Mouse (Mus musculus): ENCODE results near the gene Setd1b.
A peak's percentile ranks its signal among the peaks of the same experiment; 100 is the strongest.

DNA sequence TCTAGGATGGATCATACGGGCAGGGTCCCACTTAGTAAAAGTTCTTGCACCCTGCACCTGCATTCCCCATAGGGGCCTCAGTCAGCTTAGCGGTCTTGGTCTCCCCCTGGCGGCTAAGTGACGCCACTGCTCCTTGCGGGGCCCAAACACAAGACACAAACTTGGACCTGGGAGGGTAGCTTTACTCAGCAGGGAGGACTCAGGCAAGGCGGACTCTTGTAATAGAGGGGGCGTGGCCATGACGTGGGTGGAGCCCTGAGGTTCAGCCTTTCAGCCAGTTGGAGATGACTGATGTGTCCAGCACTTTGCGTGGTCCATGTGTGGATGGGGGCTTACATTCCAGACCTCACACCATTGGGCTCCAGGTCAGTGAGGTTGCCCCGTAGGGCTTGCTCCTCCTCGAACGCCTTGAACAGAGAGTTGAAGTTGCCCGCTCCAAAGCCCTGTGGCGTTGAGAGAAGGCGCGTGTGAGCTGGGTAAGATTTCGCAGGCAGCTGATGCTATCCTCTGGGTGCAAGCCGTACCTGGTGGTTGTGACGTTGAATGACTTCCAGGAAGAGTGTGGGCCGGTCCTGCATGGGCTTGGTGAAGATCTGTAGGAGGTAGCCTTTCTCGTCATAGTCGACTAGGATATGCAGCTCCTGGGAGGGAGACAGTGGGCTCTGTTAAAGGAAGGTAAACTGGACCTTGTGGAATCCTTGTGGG lies 29.8 kb downstream of the Setd1b start:
- TF ChIP-seq CTCF (IDR thresholded peaks at IDR 0.05; ENCODE audit: low read depth, low read length) (peak; percentile 94), TAL1 (conservative IDR thresholded peaks at IDR 0.05; ENCODE audit: low read depth, low read length) (no peak)
